Mouse (Mus musculus) liver, adult 2 months (tissue): ENCODE data around the gene Cntn4.

Experiments
- CTCF ChIP-seq: fragments of 200-500 bp; IDR thresholded peaks from 2 replicates; pipeline ENCODE4 v1.5.1; 2011; ENCODE audit warnings: low read depth, low read length, control low read depth
- POLR2A ChIP-seq: fragments of 200-500 bp; IDR thresholded peaks from 2 replicates; pipeline ENCODE4 v1.6.1; 2011; ENCODE audit warnings: low read length, control low read depth; ENCODE audit not compliant: insufficient read depth; ENCODE audit errors: extremely low read depth

DNA sequence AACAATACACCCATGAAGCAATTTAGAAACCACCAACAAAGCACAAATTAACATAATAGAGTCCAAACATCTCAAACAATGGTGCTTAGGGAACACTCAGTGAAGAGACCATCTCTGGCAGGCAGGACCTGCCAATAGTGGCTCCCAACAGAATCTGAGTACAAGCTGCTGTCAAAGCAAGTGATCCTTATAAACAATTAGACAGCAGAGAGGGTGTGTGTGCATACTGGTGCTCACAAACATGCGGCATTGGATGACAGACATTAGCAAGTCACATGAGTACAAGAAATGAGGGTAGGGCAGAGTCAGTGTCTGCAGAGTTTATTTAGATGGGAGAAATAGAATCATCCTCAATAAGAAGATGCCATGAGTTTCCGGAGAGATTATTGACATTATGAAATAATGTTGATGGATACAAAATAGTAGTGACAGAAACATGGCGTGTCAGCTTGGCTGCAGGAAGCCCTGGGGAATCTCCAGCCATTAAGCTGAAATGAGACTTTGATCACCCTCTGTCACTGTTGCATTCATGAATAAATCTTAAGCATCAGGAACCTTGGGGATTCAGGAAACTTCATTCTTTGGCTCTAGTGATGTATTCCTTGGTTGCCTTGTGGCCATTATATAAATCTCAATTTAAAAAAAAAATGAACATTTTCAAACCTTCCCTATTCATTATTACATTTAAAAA, 888.5 kb downstream of the Cntn4 start:
- no peak for TF ChIP-seq CTCF
- TF ChIP-seq POLR2A = no peak
